Mouse (Mus musculus) frontal cortex, postnatal 36 days (tissue): ENCODE data around the gene Kremen1.
A peak's percentile ranks its signal among the peaks of the same experiment; 100 is the strongest.

ENCODE experiments used
- DNase-seq, 2 experiments: peaks; one replicate each; pipeline ENCODE4 v3.0.0; 2022; ENCODE audit warnings: low spot score in 2 of 2

The Kremen1 gene

DNA sequence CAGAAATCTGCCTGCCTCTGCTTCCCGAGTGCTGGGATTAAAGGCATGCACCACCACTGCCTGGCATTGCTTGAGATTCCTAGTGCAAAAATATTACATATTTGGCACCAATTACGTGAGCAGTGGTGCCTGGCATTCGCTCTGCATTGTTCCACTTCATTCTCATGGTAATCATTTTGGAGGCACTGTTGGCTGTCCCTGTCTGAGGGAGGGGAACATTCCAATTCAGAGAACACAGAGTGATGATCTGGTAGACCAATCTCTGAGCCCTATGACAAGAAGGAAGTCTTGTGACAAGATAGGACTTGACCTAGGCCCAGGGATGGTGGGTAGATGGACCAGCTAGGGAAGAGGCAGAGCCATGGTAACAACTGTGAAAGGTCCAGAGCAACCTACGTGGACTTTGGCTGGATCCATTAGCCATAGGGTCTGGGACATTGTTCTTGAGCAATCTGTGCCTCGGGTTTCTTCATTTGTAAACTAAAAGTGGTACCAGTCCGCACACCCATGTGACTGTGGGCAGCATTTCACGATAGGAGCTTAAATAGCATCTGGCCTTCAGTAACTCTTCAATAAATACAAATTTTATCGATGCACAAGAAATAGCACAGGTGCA is 8.6 kb upstream of the Kremen1 start:
- no peak for DNase-seq

GRCm38 (mm10) chr11:5265764-5266163 is 4.4 kb upstream of the Kremen1 start:
- DNase-seq = no peak

DNA sequence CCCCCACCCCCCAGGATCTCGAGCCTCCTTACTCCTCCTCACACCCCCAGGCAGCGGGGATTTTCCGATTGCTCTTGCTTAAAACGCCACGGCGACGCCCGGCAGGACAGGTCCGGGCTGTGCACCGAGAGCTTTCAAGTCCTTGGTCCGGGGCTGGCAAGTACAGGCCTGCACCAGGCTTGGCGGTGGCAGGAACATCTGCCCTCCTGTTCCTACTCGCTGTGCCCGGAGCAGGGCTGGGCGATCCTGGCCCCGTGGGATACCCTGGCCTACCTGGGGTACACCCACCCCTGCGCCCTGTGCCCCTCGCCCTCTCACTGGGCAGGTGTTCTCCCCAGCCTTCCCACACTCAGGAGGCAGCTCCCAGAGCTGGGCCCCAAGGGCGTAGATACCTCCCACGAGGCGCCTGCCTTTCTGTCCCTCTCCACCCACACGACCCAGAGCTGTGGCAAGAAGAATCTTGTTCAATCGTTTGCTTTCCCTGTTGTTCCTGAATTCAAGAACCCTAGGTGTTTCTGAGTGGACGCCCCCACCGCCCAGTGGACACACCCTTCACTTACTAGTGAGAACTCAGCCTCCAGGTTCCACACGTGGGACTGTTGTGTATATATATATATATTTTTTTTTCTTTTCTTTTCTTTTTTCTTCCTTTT is 1.8 kb upstream of the Kremen1 start:
- DNase-seq = no peak

DNA sequence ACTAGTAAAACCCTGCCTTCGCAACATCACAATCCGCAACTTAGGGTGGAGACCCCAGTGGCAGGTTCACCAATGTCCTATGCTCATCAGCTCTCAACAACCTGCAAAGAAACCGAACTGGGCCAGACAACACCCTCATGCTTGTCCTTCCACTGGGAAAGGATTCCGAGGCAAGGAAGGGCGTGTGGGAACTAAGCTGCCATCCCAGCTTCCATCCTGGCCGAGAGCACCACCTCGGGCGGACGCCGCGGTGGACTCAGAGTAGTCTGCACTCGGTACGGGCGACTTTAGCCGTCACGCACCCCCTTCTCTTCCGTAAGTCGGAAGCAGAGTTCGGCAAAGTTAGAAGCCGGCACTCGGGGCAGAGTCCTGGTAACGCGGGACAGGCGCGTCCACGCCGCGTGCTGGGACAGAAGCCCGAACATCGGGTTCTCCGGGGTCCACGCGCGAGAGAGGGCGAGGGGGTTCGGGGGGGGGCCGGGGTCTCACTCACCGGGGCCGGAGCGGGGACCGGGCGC is 357 bp downstream of the Kremen1 start:
- DNase-seq = no peak

DNA sequence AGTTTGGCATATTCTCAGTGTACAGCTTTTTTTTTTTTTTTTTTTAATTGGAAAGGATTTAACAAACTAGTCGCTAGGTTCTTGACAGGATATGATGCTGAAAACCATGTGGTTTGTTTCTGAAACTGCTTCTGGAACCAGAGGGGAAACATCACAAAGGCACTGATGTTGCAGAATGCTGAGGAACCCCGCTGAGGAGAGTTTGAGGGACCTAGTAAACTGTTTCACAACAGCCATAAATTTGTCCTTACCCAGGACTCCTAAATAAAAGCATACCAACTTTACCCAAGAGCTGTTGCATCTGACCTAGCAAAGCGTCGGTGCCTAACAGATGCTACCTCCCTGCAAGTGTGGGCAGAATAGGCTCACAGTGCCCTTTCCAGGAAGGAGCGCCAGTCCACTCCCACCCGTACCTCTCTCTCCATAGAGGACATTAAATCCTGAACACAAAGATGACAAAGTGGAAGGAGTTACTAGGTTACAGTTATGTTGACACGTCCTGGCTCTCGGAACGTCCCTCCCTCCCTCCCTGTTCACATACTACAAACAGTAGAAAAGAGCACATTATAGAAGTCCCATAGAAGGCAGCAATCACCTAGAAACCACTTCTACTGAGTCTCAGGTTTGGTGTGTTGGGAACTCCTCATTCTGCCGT is 1.3 kb downstream of the Kremen1 start:
- DNase-seq = no peak

DNA sequence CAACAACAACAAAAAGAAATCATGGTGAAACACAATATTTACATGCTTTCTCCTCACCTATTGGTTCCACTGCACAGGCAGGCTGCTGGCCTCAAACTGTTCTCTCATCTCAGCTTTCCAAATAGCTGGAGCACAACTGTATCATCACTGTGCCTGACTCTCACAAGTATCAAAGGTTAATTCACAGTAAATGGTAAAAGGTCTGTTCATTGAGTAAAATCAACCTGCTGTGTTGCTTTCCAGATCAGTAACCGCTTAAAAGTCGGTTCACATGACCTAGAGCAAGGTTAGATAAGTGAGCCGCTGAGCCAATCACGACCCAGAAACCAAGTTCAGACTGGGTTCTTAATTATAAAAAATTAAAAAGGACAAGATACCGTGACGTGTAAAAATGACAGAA is 3.3 kb downstream of the Kremen1 start:
- DNase-seq = no peak

DNA sequence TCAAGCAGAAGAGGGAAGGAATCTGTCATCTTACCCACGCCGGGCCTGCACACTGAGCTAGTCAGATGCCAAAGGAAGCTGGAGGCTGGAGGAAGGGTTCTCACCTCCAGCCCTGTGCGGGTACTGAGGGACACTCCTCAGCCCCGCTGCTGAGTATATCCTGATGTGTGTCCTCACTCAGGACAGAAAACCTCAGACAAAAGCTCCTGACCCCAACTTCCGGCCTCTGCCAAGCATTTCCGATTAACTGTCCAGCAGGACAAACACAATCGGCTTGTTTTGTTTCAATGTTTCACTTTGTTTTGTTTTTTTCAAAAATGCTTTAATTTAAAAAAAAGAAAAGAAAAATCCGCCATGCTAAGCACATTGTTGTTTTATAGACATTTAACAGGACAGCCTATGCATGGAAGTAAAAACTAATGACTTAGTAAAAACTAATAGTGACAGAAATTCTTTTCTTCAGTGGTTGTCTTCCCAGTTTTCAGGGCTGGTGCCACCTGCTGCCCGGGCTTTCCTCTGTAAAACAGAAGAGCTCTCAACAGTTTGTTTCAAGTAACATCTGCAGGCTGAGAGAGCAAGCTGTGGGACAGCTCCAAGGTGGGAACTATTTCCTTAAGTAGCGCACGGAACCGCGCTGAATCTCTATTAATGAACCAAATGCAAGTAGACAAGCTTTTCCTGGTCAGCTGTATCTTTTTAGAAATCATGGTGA is 4.1 kb downstream of the Kremen1 start:
- DNase-seq = no peak

GRCm38 (mm10) chr11:5255509-5256014 is 5.8 kb downstream of the Kremen1 start:
- no peak for DNase-seq

DNA sequence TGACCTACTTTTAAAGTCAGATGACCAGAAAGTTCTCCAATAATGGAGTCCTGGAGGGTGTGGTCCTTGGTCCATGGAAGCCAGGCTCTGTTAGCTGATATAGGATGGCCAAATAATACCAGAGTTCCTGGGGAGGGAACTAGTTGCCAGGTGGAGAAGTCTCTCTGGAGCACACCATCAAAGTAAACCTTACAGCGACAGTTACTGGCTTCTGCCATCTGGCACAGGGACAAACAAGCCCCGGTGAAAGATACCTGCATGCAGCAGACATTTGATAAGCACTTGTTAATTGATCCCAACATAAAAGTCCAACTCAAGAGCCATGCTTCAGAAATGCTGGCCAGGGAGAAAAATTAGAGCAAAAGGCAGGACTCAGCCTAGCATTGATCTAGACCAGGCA is 7.3 kb downstream of the Kremen1 start:
- DNase-seq = no peak

DNA sequence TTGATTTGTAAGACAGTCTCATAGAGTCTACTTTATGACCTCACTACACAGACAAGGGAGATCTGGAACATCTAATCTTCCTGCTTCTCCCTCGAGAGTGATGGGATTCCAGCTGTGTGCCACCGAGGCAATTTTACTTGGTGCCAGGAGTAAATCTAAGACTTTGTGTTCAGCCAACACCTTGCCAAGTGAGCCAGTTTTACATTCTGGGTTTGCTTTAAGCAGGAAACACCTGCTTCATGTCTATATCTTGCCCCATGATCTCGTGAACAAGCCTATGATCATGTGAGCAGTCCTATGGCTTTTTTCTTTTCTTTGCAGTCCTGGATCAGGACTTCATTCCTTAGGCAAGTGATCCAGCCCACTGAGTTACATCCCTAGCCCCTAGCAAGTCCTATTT is 7.8 kb downstream of the Kremen1 start:
- no peak for DNase-seq

- no peak for DNase-seq
Observed at GRCm38 (mm10) chr11:5252727-5253126, 8.6 kb downstream of the Kremen1 start.

DNA sequence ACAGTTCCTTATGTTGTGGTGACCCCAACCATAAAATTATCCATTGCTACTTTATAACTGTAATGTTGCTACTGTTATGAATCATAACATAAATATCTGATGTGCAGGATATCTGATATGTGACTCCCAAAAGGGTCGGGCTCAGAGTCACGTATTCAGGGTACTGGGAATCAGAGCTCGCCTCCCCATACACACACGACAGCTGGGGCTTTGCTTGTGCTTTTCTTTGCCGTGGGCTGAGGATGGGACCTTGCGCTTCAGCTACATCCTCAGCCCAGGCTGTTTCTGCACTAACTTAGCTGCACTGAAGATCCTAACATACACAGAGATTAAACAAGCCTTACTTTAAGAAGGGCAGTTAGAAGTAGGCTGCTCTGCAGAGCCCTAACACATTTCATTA is 10.2 kb downstream of the Kremen1 start:
- no peak for DNase-seq

- DNase-seq = no peak
Observed at GRCm38 (mm10) chr11:5248200-5248599, 13.2 kb downstream of the Kremen1 start.

DNA sequence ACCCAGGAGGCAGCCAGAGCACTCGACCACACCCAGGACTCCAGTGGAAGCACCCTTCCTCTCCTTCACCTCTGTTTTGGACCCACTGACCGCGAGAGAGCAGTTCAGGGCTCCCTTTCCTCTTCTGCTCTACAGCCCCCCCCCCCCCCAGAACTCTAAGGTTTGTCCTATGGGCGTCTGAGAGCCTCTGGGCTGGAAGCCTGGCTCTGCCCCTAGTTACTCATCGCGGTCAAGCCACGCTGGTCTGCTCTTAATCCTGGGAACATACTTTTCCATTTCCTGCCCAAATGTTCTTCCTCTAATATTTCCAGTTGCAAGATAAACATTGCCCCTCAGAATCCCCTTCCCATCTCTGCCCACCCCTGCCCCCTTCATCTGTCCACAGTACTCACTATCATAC is 15.9 kb downstream of the Kremen1 start:
- DNase-seq = no peak

GRCm38 (mm10) chr11:5244749-5245130 is 16.6 kb downstream of the Kremen1 start:
- peak; percentile 52 to 60 for DNase-seq

GRCm38 (mm10) chr11:5243812-5244748 is 17.3 kb downstream of the Kremen1 start:
- peak; percentile 74 to 79 for DNase-seq

DNA sequence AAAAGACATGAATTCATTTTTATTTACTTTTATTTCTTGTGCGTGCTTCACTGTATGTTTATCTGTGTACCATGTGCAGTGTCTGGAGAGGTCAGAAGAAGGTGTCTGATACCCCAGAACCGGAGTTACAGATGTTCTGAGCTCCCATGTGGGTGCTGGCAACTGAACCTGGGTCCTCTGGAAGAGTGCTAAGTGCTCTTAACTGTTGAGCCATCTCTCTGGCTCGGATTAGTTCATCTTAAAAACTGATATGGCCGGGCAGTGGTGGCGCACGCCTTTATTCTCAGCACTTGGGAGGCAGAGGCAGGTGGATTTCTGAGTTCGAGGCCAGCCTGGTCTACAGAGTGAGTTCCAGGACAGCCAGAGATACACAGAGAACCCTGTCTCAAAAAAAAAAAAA is 18.1 kb downstream of the Kremen1 start:
- DNase-seq = no peak

- DNase-seq = no peak
Observed at GRCm38 (mm10) chr11:5242158-5242557, 19.2 kb downstream of the Kremen1 start.

DNA sequence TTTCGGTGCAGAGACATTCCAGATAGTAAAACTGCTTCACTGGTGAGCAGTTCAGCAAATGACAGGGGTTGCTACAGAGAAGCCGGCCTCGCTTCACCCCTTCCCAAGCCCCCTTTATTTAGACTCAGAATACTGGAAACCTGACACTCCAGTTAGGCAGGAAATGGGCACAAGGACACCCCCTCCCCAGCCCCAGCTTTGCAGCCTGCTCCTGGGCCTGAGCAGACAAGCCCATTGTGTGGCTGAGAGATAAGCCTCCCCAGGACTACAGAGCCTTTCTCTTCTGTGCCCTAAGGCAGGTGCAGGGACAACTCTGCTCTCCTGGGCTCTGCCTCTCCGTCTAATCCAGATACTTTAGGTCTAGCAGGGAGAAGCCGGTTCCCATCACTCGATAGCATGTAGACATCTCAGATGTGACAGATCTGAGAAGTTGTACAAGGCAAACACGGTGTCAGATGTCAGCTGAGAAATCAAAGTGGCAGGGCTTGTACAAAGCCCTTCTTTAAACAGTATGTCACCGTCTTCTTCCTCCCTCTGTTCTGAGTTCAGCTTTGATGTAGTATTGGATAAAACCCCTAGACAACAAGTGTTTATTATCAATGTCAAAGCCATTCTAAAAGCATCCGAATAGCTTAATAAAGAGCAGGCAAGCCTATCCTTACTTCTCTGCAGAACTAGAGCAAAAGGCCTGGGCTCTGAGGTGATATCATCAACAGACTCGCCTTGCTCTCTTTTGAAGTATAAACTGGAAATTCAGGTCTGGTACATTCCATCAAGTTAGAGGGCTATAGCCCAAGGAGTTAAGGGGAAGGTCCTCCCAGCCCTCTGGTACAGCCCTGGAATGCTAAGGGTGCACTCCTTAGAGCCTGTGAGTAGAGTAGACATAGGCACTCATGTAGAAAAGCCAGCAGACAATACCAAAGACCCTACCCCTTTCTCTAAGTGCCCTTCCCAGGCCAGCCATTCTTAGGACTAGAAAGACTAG is 21.4 kb downstream of the Kremen1 start:
- no peak for DNase-seq

DNA sequence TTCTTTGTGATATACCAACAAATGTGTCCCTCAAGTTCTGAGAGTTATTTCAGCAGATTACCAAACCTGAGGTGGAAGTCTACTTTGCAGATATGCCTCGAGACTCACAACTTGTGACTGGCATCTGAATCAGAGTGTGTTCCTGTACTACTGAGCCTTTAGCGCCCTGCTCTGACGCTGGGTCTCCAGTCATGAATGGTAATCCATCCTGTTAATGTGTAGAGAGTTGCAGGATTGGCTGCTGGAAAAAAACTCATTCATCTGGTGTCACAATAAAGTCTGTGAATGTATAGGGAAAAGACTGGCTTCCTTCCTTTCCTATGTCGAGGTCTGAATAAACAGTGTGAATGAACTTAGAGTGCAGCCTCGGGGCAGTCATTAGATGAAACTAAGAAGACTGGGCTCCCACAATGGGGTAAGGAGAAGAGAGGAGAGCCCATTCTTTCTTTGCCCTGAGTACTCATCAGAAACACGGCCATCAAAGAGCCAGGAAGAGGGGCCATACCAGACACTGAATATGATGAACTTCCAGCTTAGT is 41.4 kb downstream of the Kremen1 start:
- DNase-seq = no peak
